Mouse (Mus musculus): ENCODE data around the gene Ifnar1. TPM values are rescaled to one million over a fixed set of nuclear protein-coding genes. Genes with fewer than 3 reads are reported as not detected.
"Not testable (repeated sequence)": the region's sequence is repeated elsewhere in the genome, so short reads cannot be mapped to it uniquely, and the experiment has no call there.

Gene Ifnar1
- polyA plus RNA-seq, 1 experiment: 15.9 TPM

- peak overlapping the region; percentile 94 for H3K27ac ChIP-seq (ENCODE audit: control insufficient read depth, insufficient read depth, low read depth, low read length, poor library complexity)
- WGBS: 2% methylated on average over 18 of the region's 18 CpGs
- peaks cover 10% of the 10 kb centered on the region for H3K4me1 ChIP-seq (ENCODE audit: control insufficient read depth, insufficient read depth, low read length)
- TF ChIP-seq POLR2A (IDR thresholded peaks at IDR 0.05; ENCODE audit: borderline replicate concordance, control insufficient read depth, low read depth, low read length) (no peak), CTCF (IDR thresholded peaks at IDR 0.05; ENCODE audit: control insufficient read depth, insufficient read depth, low read length) (no peak)
- H3K4me3 ChIP-seq (replicated peaks; ENCODE audit: control insufficient read depth, low read depth, low read length): peak overlapping the region; percentile 41
Observed at GRCm38 (mm10) chr16:91522479-91523309, 37.7 kb downstream of the Ifnar1 start.

- no peak for TF ChIP-seq POLR2A (IDR thresholded peaks at IDR 0.05; ENCODE audit: borderline replicate concordance, control insufficient read depth, low read depth, low read length)
- no peak for TF ChIP-seq CTCF (IDR thresholded peaks at IDR 0.05; ENCODE audit: control insufficient read depth, insufficient read depth, low read length)
- H3K27ac ChIP-seq (ENCODE audit: control insufficient read depth, insufficient read depth, low read depth, low read length, poor library complexity): peak overlapping the region; percentile 64
- H3K4me1 ChIP-seq (ENCODE audit: control insufficient read depth, insufficient read depth, low read length): peaks cover 10% of the 10 kb centered on the region
- WGBS: 18% methylated on average over 5 of the region's 5 CpGs
- no peak overlapping the region for H3K4me3 ChIP-seq (replicated peaks; ENCODE audit: control insufficient read depth, low read depth, low read length)
Observed at GRCm38 (mm10) chr16:91524206-91524605, 39.2 kb downstream of the Ifnar1 start.

- WGBS: 91% methylated on average over 6 of the region's 6 CpGs
- Histone ChIP-seq H3K4me3 (replicated peaks; ENCODE audit: control insufficient read depth, low read depth, low read length) (no peak overlapping the region), H3K4me1 (ENCODE audit: control insufficient read depth, insufficient read depth, low read length) (peaks cover 9% of the 10 kb centered on the region), H3K27ac (ENCODE audit: control insufficient read depth, insufficient read depth, low read depth, low read length, poor library complexity) (no peak overlapping the region)
- TF ChIP-seq POLR2A (IDR thresholded peaks at IDR 0.05; ENCODE audit: borderline replicate concordance, control insufficient read depth, low read depth, low read length): no peak
- TF ChIP-seq CTCF (IDR thresholded peaks at IDR 0.05; ENCODE audit: control insufficient read depth, insufficient read depth, low read length): no peak
Observed at GRCm38 (mm10) chr16:91526274-91526673, 41.2 kb downstream of the Ifnar1 start.

- Histone ChIP-seq H3K4me3 (replicated peaks; ENCODE audit: control insufficient read depth, low read depth, low read length) (no peak overlapping the region), H3K4me1 (ENCODE audit: control insufficient read depth, insufficient read depth, low read length) (peaks cover 7% of the 10 kb centered on the region), H3K27ac (ENCODE audit: control insufficient read depth, insufficient read depth, low read depth, low read length, poor library complexity) (peak overlapping the region; percentile 72)
- TF ChIP-seq CTCF (IDR thresholded peaks at IDR 0.05; ENCODE audit: control insufficient read depth, insufficient read depth, low read length) (peak; percentile 39), POLR2A (IDR thresholded peaks at IDR 0.05; ENCODE audit: borderline replicate concordance, control insufficient read depth, low read depth, low read length) (no peak)
- WGBS: 26% methylated on average over 10 of the region's 10 CpGs
Observed at GRCm38 (mm10) chr16:91527051-91527450, 42.0 kb downstream of the Ifnar1 start.

GRCm38 (mm10) chr16:91527500-91527899, 42.5 kb downstream of the Ifnar1 start:
- Histone ChIP-seq H3K4me1 (ENCODE audit: control insufficient read depth, insufficient read depth, low read length) (peaks cover 7% of the 10 kb centered on the region), H3K4me3 (replicated peaks; ENCODE audit: control insufficient read depth, low read depth, low read length) (no peak overlapping the region), H3K27ac (ENCODE audit: control insufficient read depth, insufficient read depth, low read depth, low read length, poor library complexity) (peak overlapping the region; percentile 57)
- WGBS: 19% methylated on average over 5 of the region's 5 CpGs
- TF ChIP-seq POLR2A (IDR thresholded peaks at IDR 0.05; ENCODE audit: borderline replicate concordance, control insufficient read depth, low read depth, low read length) (no peak), CTCF (IDR thresholded peaks at IDR 0.05; ENCODE audit: control insufficient read depth, insufficient read depth, low read length) (no peak)

- 71% methylated on average over 9 of the region's 9 CpGs for WGBS
- TF ChIP-seq POLR2A (IDR thresholded peaks at IDR 0.05; ENCODE audit: borderline replicate concordance, control insufficient read depth, low read depth, low read length): no peak
- peak; percentile 56 for TF ChIP-seq CTCF (IDR thresholded peaks at IDR 0.05; ENCODE audit: control insufficient read depth, insufficient read depth, low read length)
- H3K4me3 ChIP-seq (replicated peaks; ENCODE audit: control insufficient read depth, low read depth, low read length): no peak overlapping the region
- H3K4me1 ChIP-seq (ENCODE audit: control insufficient read depth, insufficient read depth, low read length): peaks cover 7% of the 10 kb centered on the region
- no peak overlapping the region for H3K27ac ChIP-seq (ENCODE audit: control insufficient read depth, insufficient read depth, low read depth, low read length, poor library complexity)
Observed at GRCm38 (mm10) chr16:91528578-91528977, 43.5 kb downstream of the Ifnar1 start.

- WGBS: 82% methylated on average over 4 of the region's 4 CpGs
- not testable (repeated sequence) for H3K4me3 ChIP-seq (replicated peaks; ENCODE audit: control insufficient read depth, low read depth, low read length); H3K27ac ChIP-seq (ENCODE audit: control insufficient read depth, insufficient read depth, low read depth, low read length, poor library complexity); H3K4me1 ChIP-seq (ENCODE audit: control insufficient read depth, insufficient read depth, low read length)
Observed at GRCm38 (mm10) chr16:91530830-91531229, 45.8 kb downstream of the Ifnar1 start.

- TF ChIP-seq POLR2A (IDR thresholded peaks at IDR 0.05; ENCODE audit: borderline replicate concordance, control insufficient read depth, low read depth, low read length): no peak
- TF ChIP-seq CTCF (IDR thresholded peaks at IDR 0.05; ENCODE audit: control insufficient read depth, insufficient read depth, low read length): no peak
- WGBS: 68% methylated on average over 6 of the region's 6 CpGs
- no peak overlapping the region for H3K27ac ChIP-seq (ENCODE audit: control insufficient read depth, insufficient read depth, low read depth, low read length, poor library complexity)
- H3K4me3 ChIP-seq (replicated peaks; ENCODE audit: control insufficient read depth, low read depth, low read length): no peak overlapping the region
- H3K4me1 ChIP-seq (ENCODE audit: control insufficient read depth, insufficient read depth, low read length): peaks cover 2% of the 10 kb centered on the region
Observed at GRCm38 (mm10) chr16:91531856-91532255, 46.8 kb downstream of the Ifnar1 start.

Measured in bone marrow, adult 2 months (tissue).